Mouse (Mus musculus) heart, postnatal 0 days (tissue): ENCODE measurements around the gene Sox12. TPM values are rescaled to one million over a fixed set of nuclear protein-coding genes. Genes with fewer than 3 reads are reported as not detected.

Source experiments
- ATAC-seq: fragments of 200-750 bp; cut with Nextera tagmentation; 2 replicates; pipeline ENCODE4 v1.8.0; 2017; ENCODE audit warnings: low read depth, moderate number of reproducible peaks, moderate library complexity; ENCODE audit not compliant: insufficient read depth
- DNase-seq: peaks from one replicate; pipeline ENCODE4 v3.0.0-alpha.2; 2016; ENCODE audit warnings: low spot score
- H3K27ac ChIP-seq: fragments of 300-500 bp; sonication (generic); 2 replicates; pipeline ENCODE4 v1.5.1; 2014; ENCODE audit warnings: low read depth, mild to moderate bottlenecking
- H3K27me3 ChIP-seq: fragments of 300-500 bp; sonication (generic); 2 replicates; pipeline ENCODE4 v1.6.1; 2014; ENCODE audit warnings: low read length, mixed read lengths; ENCODE audit not compliant: control insufficient read depth, insufficient read depth
- H3K36me3 ChIP-seq: fragments of 300-500 bp; sonication (generic); replicated peaks from 2 replicates; pipeline ENCODE4 v1.6.1; 2014; ENCODE audit warnings: low read length, mixed read lengths; ENCODE audit not compliant: control insufficient read depth, insufficient read depth
- H3K4me1 ChIP-seq: fragments of 300-500 bp; sonication (generic); 2 replicates; pipeline ENCODE4 v1.6.1; 2014; ENCODE audit warnings: antibody characterized with exemption; ENCODE audit not compliant: control insufficient read depth, insufficient read depth
- H3K4me2 ChIP-seq: fragments of 300-500 bp; sonication (generic); 2 replicates; pipeline ENCODE4 v1.6.1; 2014; ENCODE audit warnings: low read depth, mild to moderate bottlenecking, low read length, moderate library complexity
- H3K4me3 ChIP-seq: fragments of 300-500 bp; sonication (generic); 2 replicates; pipeline ENCODE4 v1.5.1; 2014; ENCODE audit warnings: low read depth, low read length
- H3K9ac ChIP-seq: fragments of 300-500 bp; sonication (generic); replicated peaks from 2 replicates; pipeline ENCODE4 v1.6.1; 2014; ENCODE audit warnings: low read depth, low read length, mixed read lengths
- H3K9me3 ChIP-seq: fragments of 300-500 bp; sonication (generic); replicated peaks from 2 replicates; pipeline ENCODE4 v1.6.1; 2016; ENCODE audit warnings: low read length; ENCODE audit not compliant: control insufficient read depth
- CTCF ChIP-seq: IDR thresholded peaks from 2 replicates; pipeline ENCODE4 v1.5.1; 2016; ENCODE audit warnings: antibody characterized with exemption, control low read depth, low read depth
- EP300 ChIP-seq: IDR thresholded peaks from 2 replicates; pipeline ENCODE4 v1.6.1; 2016; ENCODE audit warnings: antibody characterized with exemption, low read depth
- WGBS: fragments of 180-500 bp; shearing (Covaris S2); extraction: QIAGEN DNeasy Blood & Tissue Kit; methylation state at CpG from one replicate; pipeline ENCODE4 v1.1.7; 2014; 5-methylcytosine and 5-hydroxymethylcytosine counted together
- polyA plus RNA-seq: library from polyadenylated mRNA; unstranded; fragments of >200 nt; fragmentation: Nextera tagmentation; extraction: Ambion mirVana; gene quantifications from 2 replicates; pipeline ENCODE4 v1.2.1, GENCODE M21; 2015
- total RNA-seq: library from RNA; depleted of rRNA; stranded (reverse); fragments of >200 nt; gene quantifications from 2 replicates; pipeline ENCODE4 v1.2.3, GENCODE M21; 2014; ENCODE audit warnings: low replicate concordance

Sox12 gene
- total and polyA plus RNA-seq, 2 experiments from 2014 or later = 5.5 to 19.9 TPM

DNA sequence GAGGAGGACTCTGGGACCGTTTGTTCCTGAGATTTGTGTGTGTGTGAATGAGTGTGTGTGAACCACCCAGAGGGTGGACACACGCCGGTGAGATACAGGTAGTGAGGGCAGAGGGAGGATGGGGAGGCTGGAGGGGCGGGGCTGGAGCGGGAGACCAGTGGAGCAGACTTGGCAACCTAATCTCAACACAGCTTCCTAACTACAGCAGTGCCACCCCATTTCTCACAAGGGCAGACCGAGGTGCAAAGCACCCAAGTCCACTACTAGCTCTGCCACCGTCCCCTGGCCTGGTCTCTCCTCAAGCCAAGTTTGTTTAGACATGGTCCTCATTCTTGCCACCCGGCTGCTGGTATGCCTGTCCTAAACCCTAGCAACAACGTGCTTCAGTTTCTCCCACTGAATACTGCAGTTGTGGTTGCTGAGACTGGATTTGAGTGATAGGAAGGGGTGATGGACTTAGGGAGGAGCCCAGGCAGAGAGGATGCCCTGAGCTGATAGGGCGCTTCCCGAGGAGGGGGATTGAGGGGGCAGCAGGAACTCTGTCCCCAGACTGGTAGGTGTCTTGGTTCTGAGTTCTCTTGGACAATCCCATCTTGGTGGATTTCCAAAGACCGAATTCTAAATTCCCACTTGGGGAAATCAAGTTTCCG is 2.5 kb downstream of the Sox12 start:
- peak overlapping the region; percentile 96 for H3K4me3 ChIP-seq
- TF ChIP-seq CTCF = no peak
- no peak for TF ChIP-seq EP300
- no peaks in the 10 kb centered on the region for H3K36me3 ChIP-seq
- peaks cover 9% of the 10 kb centered on the region; the same call in 1 of the 2 replicates for H3K4me1 ChIP-seq
- ATAC-seq = no peak
- H3K27ac ChIP-seq = peak overlapping the region; percentile 98
- peak overlapping the region; percentile 90 for H3K4me2 ChIP-seq
- no peaks in the 10 kb centered on the region for H3K27me3 ChIP-seq
- no peak for DNase-seq
- no peaks in the 10 kb centered on the region for H3K9me3 ChIP-seq
- H3K9ac ChIP-seq = peak overlapping the region; percentile 96
- WGBS = 15% methylated on average over 13 of the region's 13 CpGs

DNA sequence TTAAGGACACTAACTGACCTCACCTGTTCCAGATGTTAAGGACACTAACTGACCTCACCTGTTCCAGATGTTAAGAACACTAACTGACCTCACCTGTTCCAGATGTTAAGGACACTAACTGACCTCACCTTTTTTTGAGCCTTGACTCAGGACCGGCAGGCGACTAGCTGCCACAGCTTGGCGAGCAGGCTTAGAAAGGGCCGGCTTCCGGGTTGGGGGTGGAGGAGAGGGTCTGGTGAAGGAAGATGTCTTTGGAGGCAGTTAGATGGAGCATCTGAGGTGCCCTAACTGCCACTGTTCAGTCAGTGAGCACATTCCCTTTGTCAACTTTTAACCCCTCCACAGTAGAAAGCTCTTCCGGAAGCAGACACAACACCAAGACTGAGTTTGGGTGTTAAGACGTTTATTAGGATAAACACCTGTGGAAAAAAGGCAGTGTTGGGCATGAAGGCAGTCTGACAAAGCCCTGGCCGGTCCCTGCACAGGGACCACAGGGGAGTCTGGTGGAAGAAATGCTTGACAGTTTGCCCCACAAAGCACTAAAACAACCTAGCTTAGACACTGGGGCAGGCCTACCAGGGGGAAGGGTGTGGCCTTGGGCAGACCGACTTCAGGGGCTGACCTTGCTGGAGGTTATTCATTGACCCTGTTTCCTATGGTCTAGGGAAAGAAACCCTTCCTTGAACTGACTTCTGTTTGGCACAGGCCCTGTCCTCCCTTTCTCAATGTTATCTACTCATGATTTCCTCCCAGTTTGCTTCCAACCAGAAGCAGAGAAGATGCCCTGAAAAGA is 4.4 kb downstream of the Sox12 start:
- H3K4me3 ChIP-seq = no peak overlapping the region
- TF ChIP-seq CTCF (no peak), EP300 (no peak)
- peak; percentile 35 for DNase-seq
- no peaks in the 10 kb centered on the region for H3K27me3 ChIP-seq
- WGBS = 53% methylated on average over 9 of the region's 9 CpGs
- H3K9ac ChIP-seq = no peak overlapping the region
- peak overlapping the region; percentile 55 for H3K27ac ChIP-seq
- H3K9me3 ChIP-seq = no peaks in the 10 kb centered on the region
- ATAC-seq = no peak
- no peaks in the 10 kb centered on the region for H3K36me3 ChIP-seq
- H3K4me2 ChIP-seq = 0 out of 2 replicates have a peak overlapping the region, but pooled peaks have one; percentile 2
- H3K4me1 ChIP-seq = peaks cover 9% of the 10 kb centered on the region; the same call in 1 of the 2 replicates

DNA sequence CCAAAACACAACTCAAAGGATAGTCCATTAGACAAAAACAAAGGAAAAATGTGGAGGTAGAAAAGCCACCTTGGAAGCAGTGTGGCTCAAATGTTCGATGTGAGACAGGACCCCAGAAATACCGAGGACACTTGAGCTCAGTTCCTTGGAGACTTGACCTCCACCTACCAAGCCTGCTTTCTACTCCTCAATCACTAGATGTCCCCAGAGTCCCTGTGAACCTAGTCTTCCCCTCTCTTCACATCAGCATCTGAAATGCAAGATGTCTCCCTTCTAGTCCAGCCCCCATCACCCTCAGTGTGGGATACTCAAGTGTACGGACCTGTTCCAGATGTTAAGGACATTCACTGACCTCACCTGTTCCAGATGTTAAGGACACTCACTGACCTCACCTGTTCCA is 5.1 kb downstream of the Sox12 start:
- no peak for ATAC-seq
- no peak overlapping the region for H3K4me3 ChIP-seq
- H3K9me3 ChIP-seq = no peaks in the 10 kb centered on the region
- TF ChIP-seq EP300 (no peak), CTCF (peak; percentile 86)
- 15% methylated on average over 3 of the region's 3 CpGs for WGBS
- no peak overlapping the region for H3K4me2 ChIP-seq
- no peaks in the 10 kb centered on the region for H3K36me3 ChIP-seq
- no peaks in the 10 kb centered on the region for H3K27me3 ChIP-seq
- peak; percentile 84 for DNase-seq
- H3K27ac ChIP-seq = no peak overlapping the region
- H3K4me1 ChIP-seq = peaks cover 9% of the 10 kb centered on the region; the same call in 1 of the 2 replicates
- H3K9ac ChIP-seq = no peak overlapping the region

DNA sequence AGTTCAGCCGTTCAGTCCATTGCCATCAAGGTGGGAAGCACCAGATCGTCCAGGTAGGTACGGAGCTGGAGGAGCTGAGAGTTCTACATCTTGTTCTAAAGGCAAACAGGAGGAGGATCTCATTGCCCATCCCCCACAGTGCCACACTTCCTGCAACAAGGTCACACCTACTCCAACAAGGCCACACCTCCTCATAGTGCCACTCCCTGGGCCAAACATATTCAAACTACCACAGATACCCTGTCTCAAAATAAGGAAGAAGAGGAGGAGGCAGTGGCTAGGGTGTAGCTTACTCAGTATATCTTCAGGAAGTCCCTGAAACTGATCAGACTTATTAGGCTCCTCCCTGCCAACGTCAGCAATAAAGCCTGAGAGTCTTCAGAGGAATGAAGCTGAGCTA is 13.7 kb downstream of the Sox12 start:
- Histone ChIP-seq H3K27me3 (no peaks in the 10 kb centered on the region), H3K36me3 (no peaks in the 10 kb centered on the region), H3K9me3 (0 out of 2 replicates have a peak, but pooled peaks cover 5% of the 10 kb centered on the region), H3K4me2 (no peak overlapping the region), H3K9ac (no peak overlapping the region), H3K27ac (no peak overlapping the region), H3K4me3 (no peak overlapping the region), H3K4me1 (0 out of 2 replicates have a peak, but pooled peaks cover 4% of the 10 kb centered on the region)
- DNase-seq (no peak), ATAC-seq (no peak)
- 84% methylated on average over 4 of the region's 4 CpGs for WGBS
- no peak for TF ChIP-seq EP300
- TF ChIP-seq CTCF = no peak

DNA sequence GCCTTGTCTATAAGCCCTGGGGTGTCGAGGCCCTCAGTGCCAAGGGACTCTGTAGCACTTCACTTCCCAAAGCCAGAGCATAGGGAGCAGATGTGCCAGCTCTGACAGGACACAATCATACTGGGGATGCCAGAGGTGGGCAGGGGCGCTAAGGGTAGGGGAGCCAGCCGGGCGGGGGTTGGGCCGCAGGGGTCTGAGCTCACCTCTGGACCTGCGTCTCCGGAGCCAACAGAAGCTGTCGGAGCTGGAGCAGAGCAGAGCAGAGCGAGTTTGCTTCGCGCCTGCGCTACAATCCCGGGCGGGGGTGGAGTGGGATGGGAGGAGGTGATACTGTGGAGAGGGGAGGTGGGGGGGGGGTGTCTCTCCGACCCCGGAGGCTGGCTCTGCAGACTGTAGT is 21.5 kb downstream of the Sox12 start, which contains the start of gene Nrsn2:
Gene Nrsn2, minus strand, starts transcription at position 294 of the 397 bp plus-strand sequence.
- peaks cover 4% of the 10 kb centered on the region; the same call in 1 of the 2 replicates for H3K4me1 ChIP-seq
- no peak within 1 kb of the TSS for H3K9ac ChIP-seq
- WGBS = 6% methylated on average over 16 of the region's 16 CpGs
- ATAC-seq (0 out of 2 replicates have a peak, but pooled peaks have one; percentile 33), DNase-seq (no peak)
- H3K27ac ChIP-seq = no peak within 1 kb of the TSS
- H3K9me3 ChIP-seq = no peaks in the 10 kb centered on the region
- peak within 1 kb of the TSS; percentile 20; the same call in 1 of the 2 replicates for H3K4me2 ChIP-seq
- H3K36me3 ChIP-seq = no peaks in the 10 kb centered on the region
- H3K27me3 ChIP-seq = peaks cover 11% of the 10 kb centered on the region; the same call in 1 of the 2 replicates
- H3K4me3 ChIP-seq = no peak within 1 kb of the TSS
- TF ChIP-seq EP300 (no peak), CTCF (no peak)
